Mouse (Mus musculus) spleen, postnatal 36 days (tissue): ENCODE results near the gene Taf3.

Experiments
- DNase-seq, 2 experiments: peaks; one replicate each; pipeline ENCODE4 v3.0.0; 2022; ENCODE audit warnings: low spot score in 2 of 2, mixed read lengths in 1 of 2

Taf3 gene

GRCm38 (mm10) chr2:10048461-10048860 is at the start of gene Taf3:
Gene Taf3, minus strand, starts transcription at chr2:10048596.
- DNase-seq: peak; percentile 92 to 93

- DNase-seq: no peak
Observed at GRCm38 (mm10) chr2:10094327-10095100, 46.1 kb upstream of the Taf3 start.

DNA sequence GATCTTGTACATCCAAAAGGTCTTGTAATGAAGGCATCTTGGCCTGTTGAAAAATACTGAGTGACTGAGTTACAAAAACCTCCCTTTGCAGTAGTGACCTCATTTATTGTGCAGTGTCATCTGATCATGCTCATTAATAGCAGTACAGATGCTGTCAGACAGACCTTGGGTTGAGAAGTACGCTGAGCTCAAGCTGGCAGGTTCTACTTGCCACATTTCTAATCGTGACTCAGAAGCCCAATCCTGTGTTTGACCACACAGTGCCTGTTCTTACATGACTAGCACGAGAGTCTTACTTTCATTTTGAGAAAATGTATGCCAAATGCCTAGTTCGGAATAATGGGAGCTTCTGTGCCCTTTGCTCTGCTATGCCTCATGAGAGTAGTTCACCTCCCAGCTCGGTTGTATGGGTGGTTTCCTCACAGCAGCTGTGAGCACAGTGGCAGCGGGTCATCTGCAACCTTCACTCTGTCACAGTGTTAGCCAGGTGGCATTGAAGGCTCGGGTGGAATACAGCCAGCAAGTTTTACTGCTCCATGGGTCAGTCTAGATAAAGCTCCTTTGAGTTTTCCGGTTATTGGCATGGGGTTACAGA is 39.0 kb upstream of the Taf3 start:
- DNase-seq: no peak

- DNase-seq: no peak
Observed at GRCm38 (mm10) chr2:10082737-10083136, 34.3 kb upstream of the Taf3 start.

DNA sequence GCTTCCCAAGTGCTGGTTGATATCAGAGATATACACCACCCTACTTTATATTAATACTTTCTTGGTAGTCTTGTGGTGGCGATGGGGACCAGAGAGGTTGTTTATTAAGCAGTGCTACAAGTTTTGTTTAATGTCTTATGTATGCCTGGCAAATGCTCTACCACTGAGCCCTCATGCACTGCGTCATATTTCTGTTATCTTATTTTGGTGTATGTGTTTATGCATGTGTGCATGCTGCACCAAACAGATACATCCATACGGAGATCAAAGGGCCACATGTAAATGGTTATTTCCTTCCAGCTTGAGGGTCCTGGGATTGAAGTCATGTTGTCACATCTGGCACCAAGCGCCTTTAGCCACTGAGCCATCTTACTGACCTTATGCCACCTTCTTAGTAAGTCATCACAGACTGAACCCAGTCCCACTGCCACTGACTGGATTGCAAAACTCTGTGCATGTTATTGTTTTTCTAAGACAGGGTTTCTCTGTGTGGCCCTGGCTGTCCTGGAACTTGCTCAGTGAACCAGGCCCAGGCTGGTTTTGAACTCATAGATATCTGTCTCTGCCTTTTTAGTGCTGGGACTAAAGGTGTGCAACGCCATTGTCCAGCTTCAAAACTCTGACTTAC is 33.2 kb upstream of the Taf3 start:
- DNase-seq: no peak

- DNase-seq: peak; percentile 97 to 98
Observed at GRCm38 (mm10) chr2:10080310-10081010, 32.1 kb upstream of the Taf3 start, which contains the start of the genes Atp5c1 and Kin. Gene Atp5c1, minus strand, starts transcription at chr2:10080510. Gene Kin, plus strand, starts transcription at chr2:10080593.

DNA sequence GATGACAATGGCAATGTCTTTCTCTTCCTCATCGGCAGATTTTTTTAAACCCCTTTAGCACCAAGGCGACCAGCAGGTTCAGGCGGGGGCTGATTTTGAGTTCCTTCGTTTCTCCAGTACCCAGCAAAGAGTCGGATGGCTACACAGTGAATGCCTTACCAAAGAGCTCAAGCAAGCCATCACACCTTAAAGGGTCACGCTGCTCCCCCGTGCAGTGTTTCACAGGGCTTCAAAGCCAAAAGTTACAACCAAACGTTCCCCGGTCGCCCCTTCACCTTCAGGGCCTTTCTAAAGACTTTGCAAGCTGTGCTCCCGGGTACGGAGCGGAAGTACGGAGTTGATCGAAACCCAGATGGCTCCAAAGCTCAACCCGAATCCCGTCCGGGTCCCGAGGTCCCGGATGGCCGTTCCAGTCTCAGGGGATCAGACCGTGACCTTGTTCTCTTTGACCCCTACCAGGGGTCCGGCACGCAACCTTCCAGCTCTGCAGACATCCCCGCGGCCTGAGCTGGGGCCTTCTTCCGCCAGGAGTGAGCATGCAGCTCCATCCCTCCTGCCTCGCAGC is 31.4 kb upstream of the Taf3 start:
- peak in 1 of 2 experiments; percentile 9 for DNase-seq

- no peak for DNase-seq
Observed at GRCm38 (mm10) chr2:10076675-10077074, 28.3 kb upstream of the Taf3 start.

DNA sequence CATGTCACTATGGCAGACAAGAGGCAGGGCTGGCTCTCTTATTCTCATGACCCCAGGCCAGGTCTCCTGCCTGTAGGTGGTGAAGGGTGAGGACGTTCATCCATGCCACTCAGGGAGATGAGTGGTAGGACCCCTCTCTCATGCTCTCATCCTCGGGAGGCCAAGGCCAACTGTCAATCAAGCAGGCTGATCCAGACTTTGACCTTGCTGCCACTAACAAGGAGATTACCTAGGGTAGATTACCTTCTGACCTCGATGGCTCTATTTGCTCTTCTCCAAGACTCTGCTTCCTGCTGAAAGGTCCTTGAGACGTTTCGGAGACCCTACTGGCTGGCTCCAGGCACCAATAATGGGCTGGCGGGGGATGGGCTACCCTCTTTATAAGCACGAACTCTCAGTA is 26.1 kb upstream of the Taf3 start:
- no peak for DNase-seq

DNA sequence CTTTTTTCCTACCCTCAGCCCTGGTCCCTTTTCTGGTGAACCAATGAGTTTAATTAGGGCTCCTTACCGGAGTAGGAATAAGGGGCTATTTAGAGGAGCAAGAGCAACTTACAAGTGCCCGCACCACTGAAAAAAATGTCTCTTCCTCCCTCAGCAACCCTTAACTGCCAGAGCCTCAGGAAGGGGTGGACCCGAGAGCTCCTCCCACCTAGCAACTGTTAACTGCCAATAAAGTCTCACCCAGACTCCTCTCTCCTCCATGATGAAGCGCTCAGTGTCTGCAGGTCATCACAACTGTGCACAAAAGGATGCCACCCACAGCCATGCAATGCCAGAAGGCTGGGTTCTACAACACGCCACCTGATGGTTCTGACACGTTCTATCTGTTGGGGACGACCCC is 23.4 kb upstream of the Taf3 start:
- DNase-seq: no peak

- DNase-seq: no peak
Observed at GRCm38 (mm10) chr2:10058836-10059235, 10.4 kb upstream of the Taf3 start.

- DNase-seq: no peak
Observed at GRCm38 (mm10) chr2:10051996-10052395, 3.6 kb upstream of the Taf3 start.

DNA sequence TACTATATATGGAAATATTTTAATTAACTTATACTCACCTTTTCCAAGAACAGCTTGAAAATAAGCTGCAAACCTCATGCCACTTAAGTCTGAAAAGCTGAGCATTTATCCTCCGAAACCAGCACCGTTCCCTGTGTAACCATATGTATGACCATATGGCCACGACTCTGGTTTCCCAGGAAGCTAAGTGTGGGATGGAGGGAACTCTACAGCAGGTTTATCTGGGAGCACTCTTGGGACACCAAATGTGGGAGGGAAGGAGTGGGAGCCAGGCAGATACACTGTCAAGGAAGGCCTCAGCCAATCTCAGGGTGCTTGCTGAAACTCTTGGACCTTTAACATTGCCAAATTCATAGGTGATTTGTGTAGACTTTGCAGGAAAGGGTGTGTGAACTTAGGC is 2.5 kb upstream of the Taf3 start:
- DNase-seq: no peak

DNA sequence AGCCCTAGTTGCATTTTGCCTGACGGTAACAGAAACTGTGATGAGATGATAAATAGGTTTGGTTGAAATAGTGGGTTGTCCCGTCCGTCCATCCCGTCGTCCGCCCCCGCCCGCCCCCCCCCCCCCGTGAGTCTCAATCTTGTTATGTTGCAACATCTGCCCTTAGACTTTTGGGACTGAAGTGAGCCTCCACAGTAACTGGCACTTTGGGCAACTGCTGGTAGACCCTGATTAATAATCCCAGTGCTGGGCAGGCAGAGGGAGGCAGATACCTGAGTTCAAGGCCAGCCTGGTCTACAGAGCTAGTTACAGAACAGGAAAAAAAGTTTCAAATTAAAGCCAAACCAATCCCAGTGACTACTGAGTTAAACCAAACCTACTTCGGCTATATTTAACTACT is 1.1 kb upstream of the Taf3 start:
- no peak for DNase-seq

GRCm38 (mm10) chr2:10047758-10048436 is 499 bp downstream of the Taf3 start:
- DNase-seq: peak; percentile 3 to 13

DNA sequence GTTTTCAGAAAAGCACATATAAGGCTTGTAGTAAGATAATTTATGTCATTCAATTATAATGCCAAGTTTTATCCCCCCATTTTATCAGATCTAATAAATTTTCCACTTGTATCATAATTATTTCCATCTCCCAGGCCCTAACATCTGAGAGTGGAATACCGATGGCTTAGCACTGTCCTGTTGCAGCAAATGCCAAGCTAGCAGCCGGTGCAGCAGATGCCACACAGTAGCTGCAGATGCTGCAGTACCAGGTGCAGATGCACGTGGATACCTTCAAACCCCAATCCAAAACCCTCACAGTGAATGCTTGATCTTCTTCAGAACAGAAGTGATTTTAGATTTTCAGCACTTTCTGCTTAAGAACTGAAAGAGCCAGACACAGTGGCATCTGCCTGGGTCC is 13.4 kb downstream of the Taf3 start:
- DNase-seq: no peak

DNA sequence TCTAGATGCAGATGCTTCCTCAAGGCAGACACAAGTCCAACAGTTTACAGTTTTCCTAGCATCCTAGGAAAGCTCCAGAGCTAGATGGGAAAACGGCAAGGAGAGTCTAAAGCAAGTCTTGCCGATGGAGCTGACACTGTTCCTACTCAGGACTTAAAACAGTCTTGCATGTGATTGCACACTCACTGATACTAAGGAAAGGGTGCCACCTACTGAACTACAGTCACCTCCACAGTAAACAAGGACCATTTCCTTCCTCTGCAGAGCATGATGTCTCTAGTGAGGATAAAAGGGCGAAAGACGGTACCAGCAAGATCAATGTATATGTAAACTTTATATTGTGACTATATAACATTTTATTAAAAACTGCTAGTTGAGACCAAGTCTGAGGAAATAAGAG is 14.7 kb downstream of the Taf3 start:
- no peak for DNase-seq

DNA sequence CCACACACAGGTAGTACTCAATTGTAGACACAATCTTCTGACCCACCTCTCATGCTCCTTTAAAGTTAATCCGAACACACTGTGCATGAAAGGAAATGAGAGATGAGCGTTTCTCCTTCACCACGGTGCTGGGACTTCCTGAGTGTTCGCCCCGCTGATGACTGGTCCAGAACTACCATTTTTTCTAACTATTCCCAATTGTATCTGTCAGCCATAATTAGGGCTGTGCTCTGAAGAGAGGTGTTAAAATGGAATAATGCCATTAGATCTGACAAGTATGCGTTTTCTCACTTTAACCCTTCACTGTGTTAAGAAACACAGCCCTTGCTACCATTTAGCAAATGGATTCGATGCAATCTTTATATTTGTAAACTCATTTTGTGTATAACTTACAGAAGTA is 18.6 kb downstream of the Taf3 start:
- DNase-seq: no peak

DNA sequence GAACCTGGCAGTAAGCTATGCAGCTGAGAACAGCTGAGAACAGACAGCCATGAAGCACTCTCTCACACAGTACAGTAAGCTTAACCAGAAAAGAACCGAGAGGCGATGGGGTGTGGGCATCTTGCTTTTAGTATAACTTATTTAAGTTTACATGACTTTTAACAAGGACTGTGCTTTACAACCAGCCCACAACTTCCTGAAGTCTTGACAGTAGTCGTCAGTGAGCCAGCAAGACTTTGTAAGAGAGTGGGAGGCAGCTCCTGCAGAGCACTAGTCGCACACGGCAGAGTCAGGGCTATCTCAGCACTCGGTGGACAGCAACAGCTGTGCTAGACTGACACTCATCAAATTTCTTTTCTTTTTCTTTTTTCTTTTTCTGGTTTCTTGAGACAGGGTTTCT is 24.1 kb downstream of the Taf3 start:
- no peak for DNase-seq

DNA sequence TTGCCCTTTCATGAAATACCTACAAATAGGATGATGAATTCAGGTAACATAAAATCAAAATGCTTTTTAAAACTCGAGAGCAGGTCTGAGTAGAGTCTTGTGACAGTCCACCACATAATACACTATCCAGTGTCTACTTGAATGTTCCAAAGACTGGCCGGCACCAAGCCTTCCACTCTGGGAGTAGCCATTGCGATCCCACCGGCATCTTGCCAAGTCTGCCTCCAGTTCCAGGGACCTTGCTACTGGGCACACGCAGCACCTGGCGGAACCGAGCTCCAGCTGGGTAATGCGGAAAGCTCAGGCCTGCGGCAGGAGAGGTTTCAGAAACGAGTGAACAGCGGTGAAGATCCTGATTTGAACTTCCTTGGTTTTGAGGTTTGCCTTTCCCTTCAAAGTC is 27.1 kb downstream of the Taf3 start:
- DNase-seq: no peak

GRCm38 (mm10) chr2:10014951-10015635 is 33.3 kb downstream of the Taf3 start:
- DNase-seq: no peak
